Mouse (Mus musculus): ENCODE results near the gene Tmem101. TPM values are rescaled to one million over a fixed set of nuclear protein-coding genes. Genes with fewer than 3 reads are reported as not detected.

Gene Tmem101
- 4.2 and 7.7 TPM in 2 replicates for total RNA-seq (2014; rRNA removed)
- 9.2 and 13.5 TPM in 2 replicates for polyA plus RNA-seq (2012; rRNA removed)

- Histone ChIP-seq H3K79me2 (ENCODE audit: control insufficient read depth, insufficient read depth, low read length) (no peaks in the 10 kb centered on the region), H3K36me3 (ENCODE audit: control insufficient read depth, insufficient read depth, low read length) (peaks cover 6% of the 10 kb centered on the region), H3K4me3 (ENCODE audit: insufficient read depth, low read depth, low read length) (peak within 1 kb of the TSS; percentile 72), H3K27me3 (ENCODE audit: control insufficient read depth, insufficient read depth, low read length) (no peaks in the 10 kb centered on the region), H3K9ac (ENCODE audit: low read depth, low read length) (peak within 1 kb of the TSS; percentile 67), H3K27ac (replicated peaks; ENCODE audit: insufficient read depth, low read depth, low read length) (no peak within 1 kb of the TSS), H3K4me1 (ENCODE audit: control insufficient read depth, insufficient read depth, low read length) (peaks cover 3% of the 10 kb centered on the region; the same call in 1 of the 2 replicates)
- peak; percentile 87 for DNase-seq (ENCODE audit: extremely low read depth, low read depth, low spot score)
- peak; percentile 19 for TF ChIP-seq CTCF (IDR thresholded peaks at IDR 0.05; ENCODE audit: low read depth, low read length)
- TF ChIP-seq POLR2A (IDR thresholded peaks at IDR 0.05; ENCODE audit: extremely low read depth, insufficient read depth, low read length), result 0 out of 2 replicates have a peak, but pooled peaks have one; percentile 47
- WGBS, result 1% methylated on average over 37 of the region's 37 CpGs
Measured at GRCm38 (mm10) chr11:102156039-102156785, at the start of gene Tmem101. TSS of gene Tmem101 (minus strand) at chr11:102156404.

- no peak for TF ChIP-seq CTCF (IDR thresholded peaks at IDR 0.05; ENCODE audit: low read depth, low read length)
- TF ChIP-seq POLR2A (IDR thresholded peaks at IDR 0.05; ENCODE audit: extremely low read depth, insufficient read depth, low read length), result no peak
- H3K36me3 ChIP-seq (ENCODE audit: control insufficient read depth, insufficient read depth, low read length), result peaks cover 12% of the 10 kb centered on the region
- H3K4me1 ChIP-seq (ENCODE audit: control insufficient read depth, insufficient read depth, low read length), result no peaks in the 10 kb centered on the region
- H3K79me2 ChIP-seq (ENCODE audit: control insufficient read depth, insufficient read depth, low read length), result peaks cover 3% of the 10 kb centered on the region; the same call in 1 of the 2 replicates
- no peak for DNase-seq (ENCODE audit: extremely low read depth, low read depth, low spot score)
- WGBS, result 81% methylated on average over 12 of the region's 12 CpGs
- no peak overlapping the region for H3K9ac ChIP-seq (ENCODE audit: low read depth, low read length)
- no peak overlapping the region for H3K27ac ChIP-seq (replicated peaks; ENCODE audit: insufficient read depth, low read depth, low read length)
- no peaks in the 10 kb centered on the region for H3K27me3 ChIP-seq (ENCODE audit: control insufficient read depth, insufficient read depth, low read length)
- H3K4me3 ChIP-seq (ENCODE audit: insufficient read depth, low read depth, low read length), result no peak overlapping the region
Measured at GRCm38 (mm10) chr11:102201408-102201821, 45.2 kb upstream of the Tmem101 start.

GRCm38 (mm10) chr11:102199856-102200255 lies 43.7 kb upstream of the Tmem101 start:
- Histone ChIP-seq H3K79me2 (ENCODE audit: control insufficient read depth, insufficient read depth, low read length) (no peaks in the 10 kb centered on the region), H3K4me1 (ENCODE audit: control insufficient read depth, insufficient read depth, low read length) (no peaks in the 10 kb centered on the region), H3K36me3 (ENCODE audit: control insufficient read depth, insufficient read depth, low read length) (peaks cover 14% of the 10 kb centered on the region), H3K27ac (replicated peaks; ENCODE audit: insufficient read depth, low read depth, low read length) (no peak overlapping the region), H3K9ac (ENCODE audit: low read depth, low read length) (no peak overlapping the region), H3K27me3 (ENCODE audit: control insufficient read depth, insufficient read depth, low read length) (no peaks in the 10 kb centered on the region), H3K4me3 (ENCODE audit: insufficient read depth, low read depth, low read length) (no peak overlapping the region)
- no peak for DNase-seq (ENCODE audit: extremely low read depth, low read depth, low spot score)
- TF ChIP-seq POLR2A (IDR thresholded peaks at IDR 0.05; ENCODE audit: extremely low read depth, insufficient read depth, low read length), result no peak
- no peak for TF ChIP-seq CTCF (IDR thresholded peaks at IDR 0.05; ENCODE audit: low read depth, low read length)
- 62% methylated on average over 9 of the region's 9 CpGs for WGBS

- peaks cover 11% of the 10 kb centered on the region; the same call in 1 of the 2 replicates for H3K36me3 ChIP-seq (ENCODE audit: control insufficient read depth, insufficient read depth, low read length)
- 84% methylated on average over 6 of the region's 6 CpGs for WGBS
- DNase-seq (ENCODE audit: extremely low read depth, low read depth, low spot score), result no peak
- no peak for TF ChIP-seq POLR2A (IDR thresholded peaks at IDR 0.05; ENCODE audit: extremely low read depth, insufficient read depth, low read length)
- TF ChIP-seq CTCF (IDR thresholded peaks at IDR 0.05; ENCODE audit: low read depth, low read length), result no peak
- no peak overlapping the region for H3K9ac ChIP-seq (ENCODE audit: low read depth, low read length)
- no peak overlapping the region for H3K27ac ChIP-seq (replicated peaks; ENCODE audit: insufficient read depth, low read depth, low read length)
- no peaks in the 10 kb centered on the region for H3K79me2 ChIP-seq (ENCODE audit: control insufficient read depth, insufficient read depth, low read length)
- no peaks in the 10 kb centered on the region for H3K4me1 ChIP-seq (ENCODE audit: control insufficient read depth, insufficient read depth, low read length)
- H3K4me3 ChIP-seq (ENCODE audit: insufficient read depth, low read depth, low read length), result no peak overlapping the region
- no peaks in the 10 kb centered on the region for H3K27me3 ChIP-seq (ENCODE audit: control insufficient read depth, insufficient read depth, low read length)
Measured at GRCm38 (mm10) chr11:102198245-102198644, 42.0 kb upstream of the Tmem101 start.

GRCm38 (mm10) chr11:102196018-102196797 lies 40.0 kb upstream of the Tmem101 start:
- H3K36me3 ChIP-seq (ENCODE audit: control insufficient read depth, insufficient read depth, low read length), result peaks cover 9% of the 10 kb centered on the region; the same call in 1 of the 2 replicates
- 80% methylated on average over 21 of the region's 21 CpGs for WGBS
- H3K79me2 ChIP-seq (ENCODE audit: control insufficient read depth, insufficient read depth, low read length), result no peaks in the 10 kb centered on the region
- no peaks in the 10 kb centered on the region for H3K4me1 ChIP-seq (ENCODE audit: control insufficient read depth, insufficient read depth, low read length)
- H3K9ac ChIP-seq (ENCODE audit: low read depth, low read length), result no peak overlapping the region
- no peak overlapping the region for H3K4me3 ChIP-seq (ENCODE audit: insufficient read depth, low read depth, low read length)
- no peak overlapping the region for H3K27ac ChIP-seq (replicated peaks; ENCODE audit: insufficient read depth, low read depth, low read length)
- no peaks in the 10 kb centered on the region for H3K27me3 ChIP-seq (ENCODE audit: control insufficient read depth, insufficient read depth, low read length)
- TF ChIP-seq CTCF (IDR thresholded peaks at IDR 0.05; ENCODE audit: low read depth, low read length) (no peak), POLR2A (IDR thresholded peaks at IDR 0.05; ENCODE audit: extremely low read depth, insufficient read depth, low read length) (no peak)
- DNase-seq (ENCODE audit: extremely low read depth, low read depth, low spot score), result no peak

Data from liver, adult 2 months (tissue).